Mouse (Mus musculus) myocyte (in vitro differentiated cells): ENCODE data around the gene Prr13. TPM values are rescaled to one million over a fixed set of nuclear protein-coding genes. Genes with fewer than 3 reads are reported as not detected.

Source experiments
- H3K27me3 ChIP-seq: one replicate; pipeline ENCODE4 v1.6.1; 2011; ENCODE audit not compliant: control insufficient read depth, insufficient read depth, insufficient read length
- H3K36me3 ChIP-seq: one replicate; pipeline ENCODE4 v1.6.1; 2011; ENCODE audit not compliant: control insufficient read depth, insufficient read depth
- H3K4me2 ChIP-seq: one replicate; pipeline ENCODE4 v1.6.1; 2011; ENCODE audit warnings: low read depth, control low read depth
- H3K4me3 ChIP-seq: one replicate; pipeline ENCODE4 v1.5.1; 2011; ENCODE audit warnings: mild to moderate bottlenecking, control low read depth, moderate library complexity
- H3K79me2 ChIP-seq: one replicate; pipeline ENCODE4 v1.6.1; 2011; ENCODE audit not compliant: control insufficient read depth, insufficient read depth
- H3ac ChIP-seq: one replicate; pipeline ENCODE4 v1.6.1; 2011; ENCODE audit not compliant: control insufficient read depth, insufficient read length
- CEBPB ChIP-seq: IDR thresholded peaks from 2 replicates; pipeline ENCODE4 v1.6.1; 2011; ENCODE audit warnings: mild to moderate bottlenecking, moderate library complexity; ENCODE audit not compliant: poor library complexity, insufficient read depth, severe bottlenecking
- E2F4 ChIP-seq: IDR thresholded peaks from one replicate; pipeline ENCODE4 v1.6.1; 2011; ENCODE audit warnings: mild to moderate bottlenecking, control low read depth, moderate library complexity; ENCODE audit not compliant: insufficient read depth
- MAX ChIP-seq: IDR thresholded peaks from one replicate; pipeline ENCODE4 v1.6.1; 2011; ENCODE audit warnings: low read depth, mild to moderate bottlenecking, control low read depth
- MYOD1 ChIP-seq, 3 experiments: IDR thresholded peaks; one replicate each; pipeline ENCODE4 v1.6.1; 2011; ENCODE audit warnings: control low read depth in 2 of 3, low read depth in 2 of 3, mild to moderate bottlenecking in 2 of 3, moderate library complexity in 1 of 3; ENCODE audit not compliant: insufficient read length in 2 of 3, control insufficient read depth in 1 of 3
- MYOG ChIP-seq, 3 experiments: IDR thresholded peaks; one replicate each; pipeline ENCODE4 v1.6.1; 2011; ENCODE audit warnings: control low read depth in 2 of 3, low read depth in 2 of 3, mild to moderate bottlenecking in 2 of 3; ENCODE audit not compliant: insufficient read length in 2 of 3, control insufficient read depth in 1 of 3, insufficient read depth in 1 of 3
- POLR2A ChIP-seq: IDR thresholded peaks from one replicate; pipeline ENCODE4 v1.6.1; 2011; ENCODE audit warnings: low read depth, mild to moderate bottlenecking, control low read depth, moderate library complexity; ENCODE audit not compliant: insufficient read length
- POLR2AphosphoS2 ChIP-seq: IDR thresholded peaks from one replicate; pipeline ENCODE4 v1.6.1; 2011; ENCODE audit warnings: low read depth, control low read depth; ENCODE audit not compliant: insufficient read length
- REST ChIP-seq: IDR thresholded peaks from one replicate; pipeline ENCODE4 v1.6.1; 2011; ENCODE audit warnings: mild to moderate bottlenecking, control low read depth, moderate library complexity; ENCODE audit not compliant: insufficient read depth, insufficient read length
- SRF ChIP-seq: IDR thresholded peaks from one replicate; pipeline ENCODE4 v1.6.1; 2011; ENCODE audit warnings: low read depth; ENCODE audit not compliant: control insufficient read depth, insufficient read length
- TCF12 ChIP-seq: IDR thresholded peaks from one replicate; pipeline ENCODE4 v1.6.1; 2011; ENCODE audit warnings: mild to moderate bottlenecking, control low read depth; ENCODE audit not compliant: poor library complexity, insufficient read depth, severe bottlenecking
- TCF3 ChIP-seq: IDR thresholded peaks from one replicate; pipeline ENCODE4 v1.6.1; 2011; ENCODE audit warnings: low read depth, control low read depth; ENCODE audit not compliant: insufficient read length
- USF1 ChIP-seq: IDR thresholded peaks from one replicate; pipeline ENCODE4 v1.6.1; 2011; ENCODE audit warnings: low read depth, mild to moderate bottlenecking, control low read depth, moderate library complexity
- polyA plus RNA-seq: library from polyadenylated mRNA; unstranded; fragments of >200 nt; fragmentation: generic; extraction: Trizol; gene quantifications from one replicate; pipeline ENCODE4 v1.2.1, GENCODE M21; 2012; ENCODE audit warnings: missing spikeins

The Prr13 gene
- polyA plus RNA-seq, result 92.9 TPM

DNA sequence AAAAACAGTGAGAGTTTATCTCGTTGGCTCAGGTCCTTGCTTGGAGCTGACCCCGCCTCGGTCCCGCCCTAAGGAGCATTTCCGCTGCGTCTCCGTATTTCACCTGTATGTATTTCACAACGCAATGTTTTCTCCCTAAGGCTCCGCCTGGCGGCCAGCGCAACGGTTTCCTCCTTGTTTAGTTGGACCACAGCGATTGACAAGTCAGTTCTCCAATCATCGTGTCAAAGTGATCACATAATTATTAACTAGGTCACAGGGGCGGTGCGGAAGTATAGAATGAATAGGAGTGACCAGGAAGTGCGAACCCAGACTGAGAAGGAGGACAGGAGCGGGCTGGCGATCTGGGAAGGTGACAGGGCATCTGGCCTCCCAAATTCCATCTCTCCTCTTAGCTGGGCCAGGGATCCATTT, at the start of gene Prr13:
Gene Prr13, plus strand, starts transcription at position 125 of the 414 bp plus-strand sequence.
- Histone ChIP-seq H3K36me3 (peaks cover 13% of the 10 kb centered on the region), H3K27me3 (no peaks in the 10 kb centered on the region), H3K79me2 (peaks cover 14% of the 10 kb centered on the region), H3K4me3 (peak within 1 kb of the TSS; percentile 65), H3K4me2 (peak within 1 kb of the TSS; percentile 93), H3ac (no peak within 1 kb of the TSS)
- peak; percentile 40 for TF ChIP-seq USF1
- TF ChIP-seq TCF3, result no peak
- TF ChIP-seq CEBPB, result peak; percentile 89
- TF ChIP-seq POLR2AphosphoS2, result peak; percentile 86
- TF ChIP-seq POLR2A, result peak; percentile 80
- TF ChIP-seq MAX, result no peak

DNA sequence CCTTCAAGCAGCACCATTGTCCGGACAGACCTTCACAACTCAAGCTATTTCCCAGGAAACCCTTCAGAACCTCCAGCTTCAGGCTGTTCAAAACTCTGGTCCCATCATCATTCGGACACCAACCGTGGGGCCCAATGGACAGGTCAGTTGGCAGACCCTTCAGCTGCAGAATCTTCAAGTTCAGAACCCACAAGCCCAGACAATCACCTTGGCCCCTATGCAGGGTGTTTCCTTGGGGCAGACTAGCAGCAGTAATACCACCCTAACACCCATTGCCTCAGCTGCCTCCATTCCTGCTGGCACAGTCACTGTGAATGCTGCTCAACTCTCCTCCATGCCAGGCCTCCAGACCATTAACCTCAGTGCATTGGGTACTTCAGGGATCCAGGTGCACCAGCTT, 49.5 kb upstream of the Prr13 start:
- no peak overlapping the region for H3K4me3 ChIP-seq

DNA sequence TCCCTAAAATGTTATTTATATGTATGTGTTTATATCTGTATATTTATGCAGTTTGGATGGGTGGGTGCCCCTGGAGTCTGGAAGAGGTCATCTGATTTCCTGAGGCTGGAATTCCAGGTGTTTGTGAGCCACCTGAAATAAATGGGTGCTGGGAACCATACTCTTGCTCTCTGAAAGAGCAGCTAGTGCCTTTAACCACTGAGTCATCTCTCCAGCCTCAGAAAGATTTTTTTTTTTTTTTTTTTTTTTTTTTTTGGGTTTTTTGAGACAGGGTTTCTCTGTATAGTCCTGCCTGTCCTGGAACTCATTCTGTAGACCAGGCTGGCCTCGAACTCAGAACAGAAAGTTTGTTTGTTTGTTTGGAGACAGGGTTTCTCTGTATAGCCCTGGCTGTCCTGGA, 47.8 kb upstream of the Prr13 start:
- Histone ChIP-seq H3ac (no peak overlapping the region), H3K4me3 (no peak overlapping the region), H3K4me2 (peak overlapping the region; percentile 47), H3K36me3 (peaks cover 50% of the 10 kb centered on the region), H3K79me2 (peaks cover 93% of the 10 kb centered on the region), H3K27me3 (no peaks in the 10 kb centered on the region)
- TF ChIP-seq CEBPB, result no peak
- no peak for TF ChIP-seq MYOD1 (IDR thresholded peaks at IDR 0.05; ENCODE audit: control insufficient read depth in 1 of 3, insufficient read length in 2 of 3, low read depth in 2 of 3)
- TF ChIP-seq USF1, result no peak
- TF ChIP-seq POLR2AphosphoS2, result no peak
- TF ChIP-seq TCF12, result no peak
- TF ChIP-seq E2F4, result no peak
- TF ChIP-seq TCF3, result no peak

More for the DNA sequence above, 49.5 kb upstream of the Prr13 start:
- H3K4me2 ChIP-seq, result peak overlapping the region; percentile 25
- no peak for TF ChIP-seq TCF3
- no peak for TF ChIP-seq MYOG (IDR thresholded peaks at IDR 0.05; ENCODE audit: control insufficient read depth in 1 of 3, insufficient read depth in 1 of 3, insufficient read length in 2 of 3, low read depth in 2 of 3)
- TF ChIP-seq SRF, result no peak
- no peak for TF ChIP-seq POLR2A
- TF ChIP-seq USF1, result no peak
- H3ac ChIP-seq, result no peak overlapping the region
- peaks cover 76% of the 10 kb centered on the region for H3K79me2 ChIP-seq
- peaks cover 45% of the 10 kb centered on the region for H3K36me3 ChIP-seq
- H3K27me3 ChIP-seq, result no peaks in the 10 kb centered on the region

DNA sequence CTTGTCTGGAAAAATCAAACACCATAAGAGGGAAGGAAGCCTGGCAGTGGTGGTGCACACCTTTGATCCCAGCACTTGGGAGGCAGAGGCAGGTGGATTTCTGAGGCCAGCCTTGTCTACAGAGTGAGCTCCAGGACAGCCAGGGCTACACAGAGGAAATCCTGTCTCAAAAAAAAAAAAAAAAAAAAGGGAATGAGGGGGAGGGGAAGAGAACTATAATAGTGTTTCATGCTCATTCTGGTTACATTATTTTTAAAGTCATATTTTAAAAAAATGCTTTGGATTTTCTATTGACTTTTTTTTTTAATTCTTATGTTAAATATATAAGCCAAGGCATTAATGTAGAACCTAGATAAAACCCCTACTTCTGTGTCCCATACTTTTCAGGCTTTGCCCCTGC, 45.1 kb upstream of the Prr13 start:
- Histone ChIP-seq H3K4me2 (no peak overlapping the region), H3ac (no peak overlapping the region), H3K27me3 (no peaks in the 10 kb centered on the region), H3K79me2 (peaks cover 100% of the 10 kb centered on the region), H3K4me3 (no peak overlapping the region), H3K36me3 (peaks cover 48% of the 10 kb centered on the region)
- TF ChIP-seq POLR2A (no peak), TCF12 (no peak), TCF3 (no peak), CEBPB (no peak), MYOG (IDR thresholded peaks at IDR 0.05; ENCODE audit: control insufficient read depth in 1 of 3, insufficient read depth in 1 of 3, insufficient read length in 2 of 3, low read depth in 2 of 3) (no peak), USF1 (no peak), POLR2AphosphoS2 (no peak), MAX (no peak), E2F4 (no peak), REST (no peak), MYOD1 (IDR thresholded peaks at IDR 0.05; ENCODE audit: control insufficient read depth in 1 of 3, insufficient read length in 2 of 3, low read depth in 2 of 3) (no peak), SRF (no peak)

DNA sequence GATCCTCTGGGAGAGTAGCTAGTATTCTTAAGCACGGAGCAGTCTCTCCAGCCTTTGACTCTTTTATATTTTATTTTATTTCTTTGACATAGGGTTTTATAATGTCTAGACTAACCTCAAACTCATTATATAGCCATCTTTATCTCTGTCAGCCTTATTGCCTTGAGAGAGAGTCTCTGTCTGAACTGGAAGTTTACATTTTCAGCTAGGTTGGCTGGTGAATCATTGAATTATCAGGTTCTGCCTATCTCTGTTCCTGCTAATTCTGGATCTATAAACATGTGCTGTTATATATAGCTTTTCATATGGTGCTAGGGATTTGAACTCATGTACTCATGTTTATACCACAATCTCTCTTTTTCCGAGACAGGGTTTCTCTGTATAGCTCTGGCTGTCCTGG, 41.3 kb upstream of the Prr13 start:
- H3K79me2 ChIP-seq, result peaks cover 95% of the 10 kb centered on the region
- H3K4me3 ChIP-seq, result no peak overlapping the region
- H3K27me3 ChIP-seq, result no peaks in the 10 kb centered on the region
- TF ChIP-seq MAX (no peak), TCF3 (no peak), USF1 (no peak), MYOG (IDR thresholded peaks at IDR 0.05; ENCODE audit: control insufficient read depth in 1 of 3, insufficient read depth in 1 of 3, insufficient read length in 2 of 3, low read depth in 2 of 3) (no peak), TCF12 (no peak), CEBPB (no peak), REST (no peak), POLR2AphosphoS2 (no peak)
- peaks cover 24% of the 10 kb centered on the region for H3K36me3 ChIP-seq
- no peak overlapping the region for H3ac ChIP-seq
- no peak overlapping the region for H3K4me2 ChIP-seq
